Comparison of ENCODE assay signal across 24 mouse cellular contexts in genomic region chr9:23553766-23554165, GRCm38 (mm10).
DNase-seq lines count a peak whose midpoint lies in the region; ATAC-seq lines count a peak whose summit lies in the region.
"Had no signal": no experiment of that assay in that cellular context is flagged by ENCODE, and none has a peak within 500 bp of the region (broad histone marks: within the 10 kb centered on the region; RNA-seq: fewer than 3 reads in every experiment).

No protein-coding gene starts in this region.

- no peaks in the 10 kb centered on the region; the same call in 1 of the 2 replicates for H3K4me1 ChIP-seq in forebrain, embryonic 15.5 days
- H3K4me1 ChIP-seq: heart, embryonic 15.5 days; hindbrain, embryonic 13.5 days; limb, embryonic 13.5 days had no signal

- H3K27ac ChIP-seq in forebrain, embryonic 15.5 days (replicated peaks), result no peak overlapping the region
- H3K27ac ChIP-seq: heart, embryonic 15.5 days; hindbrain, embryonic 13.5 days; limb, embryonic 13.5 days; stomach, postnatal 0 days had no signal

- H3K36me3 ChIP-seq in forebrain, embryonic 15.5 days, result no peaks in the 10 kb centered on the region
- H3K36me3 ChIP-seq: heart, embryonic 15.5 days; hindbrain, embryonic 13.5 days; limb, embryonic 13.5 days had no signal

- H3K9ac ChIP-seq in forebrain, embryonic 15.5 days (replicated peaks), result no peak overlapping the region
- H3K9ac ChIP-seq: forebrain, postnatal 0 days; heart, embryonic 15.5 days; hindbrain, embryonic 13.5 days; limb, embryonic 13.5 days had no signal

- WGBS in forebrain, embryonic 15.5 days, result 61% methylated on average over 1 of the region's 1 CpGs

- H3K4me3 ChIP-seq in forebrain, embryonic 15.5 days, result no peak overlapping the region
- H3K4me3 ChIP-seq: erythroblast, embryonic 14.5 days; heart, embryonic 15.5 days; hindbrain, embryonic 13.5 days; limb, embryonic 13.5 days had no signal

- no peaks in the 10 kb centered on the region for H3K27me3 ChIP-seq in forebrain, embryonic 15.5 days
- H3K27me3 ChIP-seq: heart, embryonic 15.5 days; hindbrain, embryonic 13.5 days; limb, embryonic 13.5 days had no signal

- ATAC-seq in forebrain, embryonic 15.5 days (replicated peaks), result no peak
- ATAC-seq: forebrain, postnatal 0 days; intestine, postnatal 0 days; midbrain, embryonic 16.5 days had no signal

- peak; percentile 9 to 10 for DNase-seq in heart, adult 18-20 months
- DNase-seq in heart, postnatal 4 days, result no peak
- DNase-seq in kidney, adult 9 months, result peak; percentile 49
- no peak for DNase-seq in kidney, postnatal 4 days
- DNase-seq in Muller cell, postnatal 12 days (ENCODE audit: inconsistent ontology term), result peak; percentile 70
- DNase-seq in gonadal fat pad, adult 2 months (ENCODE audit: low read depth), result peak; percentile 2
- DNase-seq in layer of hippocampus, postnatal 36 days, result no peak
- DNase-seq: adrenal gland, postnatal 25 days; cerebellum, adult 18-20 months; forebrain, postnatal 0 days; heart, postnatal 36 days; right cerebral cortex, postnatal 25 days; thymus, adult 18-20 months; thymus, postnatal 25 days had no signal

- H3K4me2 ChIP-seq in forebrain, embryonic 15.5 days (replicated peaks), result no peak overlapping the region
- H3K4me2 ChIP-seq: heart, embryonic 15.5 days; hindbrain, embryonic 13.5 days; limb, embryonic 13.5 days; liver, embryonic 11.5 days; midbrain, embryonic 11.5 days had no signal

- H3K9me3 ChIP-seq in forebrain, embryonic 15.5 days, result no peaks in the 10 kb centered on the region
- H3K9me3 ChIP-seq: heart, embryonic 15.5 days; hindbrain, embryonic 13.5 days; limb, embryonic 13.5 days had no signal

Comparison
In these comparisons a context has a peak if more than half of its experiments do, and no peak if none do; other contexts are left out.
1. DNase-seq: peak in heart, adult 18-20 months (2 of 2), kidney, adult 9 months (single experiment), Muller cell, postnatal 12 days (single experiment) and gonadal fat pad, adult 2 months (single experiment); none in heart, postnatal 4 days (single experiment), kidney, postnatal 4 days (0 of 2) and layer of hippocampus, postnatal 36 days (0 of 2).